Mouse (Mus musculus): ENCODE results near the gene Gzmc.
"Not testable (repeated sequence)": the region's sequence is repeated elsewhere in the genome, so short reads cannot be mapped to it uniquely, and the experiment has no call there.

The Gzmc gene

DNA sequence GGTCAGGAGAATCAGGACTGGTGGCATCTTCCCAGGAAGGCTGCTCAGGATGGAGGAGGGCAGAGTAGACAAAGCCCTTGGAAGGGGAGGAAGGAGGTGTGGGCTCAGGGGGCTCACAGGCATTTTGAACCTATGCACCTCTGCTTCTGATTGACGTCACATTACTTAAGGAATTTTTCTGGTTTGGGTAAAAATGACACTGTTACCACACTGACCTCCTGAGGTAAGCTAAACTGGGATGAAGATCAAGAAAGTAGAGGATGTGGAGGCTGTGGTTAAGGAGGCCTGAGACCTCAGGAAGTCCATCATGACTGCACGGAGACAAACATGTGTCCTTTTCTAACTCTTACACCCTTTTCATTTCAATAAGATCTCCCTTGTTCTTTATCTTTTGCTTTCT is at the start of gene Gzmc:
TSS of gene Gzmc (minus strand) at position 101 of the 400 bp plus-strand sequence.
- no peak for DNase-seq

DNA sequence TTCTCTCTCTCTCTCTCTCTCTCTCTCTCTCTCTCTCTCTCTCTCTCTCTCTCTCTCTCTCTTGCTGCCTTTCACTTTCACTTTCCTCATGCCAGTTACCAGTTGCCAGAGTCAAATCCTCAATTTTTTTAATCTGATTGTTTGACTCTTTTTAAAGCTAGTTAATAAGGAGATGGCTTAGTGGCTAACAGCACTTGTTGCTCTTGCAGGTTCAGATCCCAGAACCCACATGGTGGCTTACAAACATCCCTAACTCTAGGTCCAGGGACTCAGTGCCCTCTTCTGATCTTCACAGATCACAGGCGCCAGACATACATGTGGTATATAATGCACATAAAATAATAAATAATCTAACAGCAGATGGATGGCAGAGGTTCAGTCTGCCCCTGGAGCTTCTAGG is 49.4 kb upstream of the Gzmc start:
- DNase-seq: no peak

DNA sequence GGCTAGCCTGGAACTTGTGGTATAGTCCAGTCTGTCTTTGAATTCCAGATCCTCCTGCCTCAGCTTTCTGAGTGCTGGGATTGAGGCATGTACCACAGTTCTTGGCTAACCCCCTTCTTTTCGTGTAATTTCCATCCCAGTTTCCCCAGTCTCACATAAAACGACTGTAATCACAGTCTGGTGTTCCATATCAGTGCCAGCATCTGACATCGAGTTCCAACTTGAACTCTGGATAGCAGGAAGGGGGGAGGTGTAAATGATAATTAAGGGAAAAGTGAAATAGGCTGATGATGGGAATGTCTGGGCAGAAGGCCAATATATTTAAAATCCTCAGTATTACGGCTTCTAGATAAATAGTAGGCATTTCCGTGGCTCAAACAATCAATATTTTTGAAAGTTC is 46.6 kb upstream of the Gzmc start:
- DNase-seq: no peak

DNA sequence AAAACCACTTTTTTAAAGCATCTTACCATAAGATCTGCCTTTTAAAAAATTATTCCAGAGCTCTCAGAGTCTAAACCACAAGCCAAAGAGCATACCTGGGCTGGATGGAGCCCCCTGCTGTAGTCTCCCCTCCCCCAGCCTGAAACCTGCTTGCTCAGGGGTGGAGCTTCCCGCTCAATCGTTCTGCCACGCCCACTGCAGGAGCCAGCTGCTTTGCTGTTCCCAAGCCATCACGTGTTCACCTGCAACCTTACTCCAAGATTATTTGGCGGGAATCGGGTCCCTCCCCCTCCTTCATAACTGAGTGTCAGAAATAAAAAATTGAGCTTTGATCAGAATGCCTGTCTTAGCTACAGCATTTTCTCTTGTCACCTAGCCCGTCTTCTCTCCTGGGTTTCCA is 44.2 kb upstream of the Gzmc start:
- not testable (repeated sequence) for DNase-seq

DNA sequence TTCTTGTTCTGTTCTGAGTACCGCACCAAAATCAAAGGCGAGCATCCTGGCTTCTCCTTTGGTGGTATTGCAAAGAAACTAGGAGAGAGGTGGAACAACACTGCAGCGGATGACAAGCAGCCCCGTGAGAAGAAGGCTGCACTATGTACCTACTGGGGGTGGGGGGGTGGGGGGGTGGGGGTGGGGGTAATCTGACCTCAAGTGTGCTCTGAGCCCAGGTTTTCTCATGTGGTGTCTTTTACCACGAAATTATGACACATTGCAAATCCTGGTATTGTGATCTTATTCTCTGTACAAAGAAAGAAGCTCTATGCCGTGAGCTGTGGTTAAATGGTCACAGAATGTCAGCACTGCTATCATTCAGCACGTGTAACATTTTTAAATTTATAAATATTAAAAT is 41.6 kb upstream of the Gzmc start:
- DNase-seq: not testable (repeated sequence)

DNA sequence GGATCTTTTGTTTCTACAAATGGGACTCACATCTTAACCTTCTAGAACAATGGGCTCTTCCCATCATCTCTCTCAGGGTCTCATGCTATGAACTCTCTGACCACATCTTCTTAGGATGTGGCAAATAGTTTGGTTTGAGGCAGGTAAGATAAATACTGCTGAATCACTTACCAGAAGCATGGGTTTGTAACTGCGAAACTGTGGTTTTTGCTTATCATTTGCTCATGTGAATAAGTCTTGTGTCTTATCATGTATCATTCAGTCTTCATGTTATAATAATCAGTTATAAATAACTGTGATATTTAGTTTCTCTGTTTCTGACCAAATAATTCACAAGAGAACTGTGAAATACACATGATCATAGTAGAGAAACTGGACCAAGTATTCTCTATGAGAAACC is 31.7 kb upstream of the Gzmc start:
- no peak for DNase-seq

DNA sequence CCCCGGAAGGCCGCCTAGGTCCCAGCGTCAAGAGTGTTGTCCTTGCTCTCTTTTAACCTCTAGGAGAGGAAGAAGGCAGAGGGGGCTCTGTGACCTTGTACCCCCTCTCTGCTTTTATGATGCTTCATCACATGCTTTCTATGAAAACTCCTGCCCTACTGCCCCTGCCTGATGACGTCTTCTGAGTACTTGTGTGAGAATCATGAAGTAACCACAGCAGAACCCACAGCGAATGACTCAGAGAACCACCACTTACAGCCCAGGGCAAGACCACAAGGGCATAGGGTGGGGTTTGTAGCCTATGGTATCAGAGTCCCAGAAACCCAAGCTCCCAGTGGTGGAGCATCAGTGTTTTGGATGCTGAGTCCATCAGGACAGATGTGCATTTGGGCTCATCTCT is 27.7 kb upstream of the Gzmc start, which contains the start of gene Gzmb:
TSS of gene Gzmb (minus strand) at position 108 of the 400 bp plus-strand sequence.
- no peak for DNase-seq

DNA sequence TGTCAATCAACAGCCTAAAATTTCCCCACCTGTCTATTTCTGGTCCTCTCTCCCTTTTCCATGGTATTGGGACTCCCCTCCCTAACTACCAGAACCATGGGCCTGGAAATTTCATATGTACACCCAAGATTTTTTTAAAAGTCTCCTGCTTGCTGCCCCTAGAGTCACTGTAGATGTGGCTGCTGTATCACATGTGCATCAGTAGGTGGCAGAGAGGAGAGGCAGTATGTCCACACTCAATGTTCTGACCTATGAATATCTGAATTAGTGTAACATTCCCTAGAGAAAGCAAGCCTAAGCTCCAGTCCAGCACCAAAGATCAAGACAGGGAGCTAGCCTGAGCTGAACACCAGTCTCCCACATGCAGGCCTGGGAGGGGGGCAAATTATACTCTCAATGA is 6.0 kb upstream of the Gzmc start:
- DNase-seq: no peak

DNA sequence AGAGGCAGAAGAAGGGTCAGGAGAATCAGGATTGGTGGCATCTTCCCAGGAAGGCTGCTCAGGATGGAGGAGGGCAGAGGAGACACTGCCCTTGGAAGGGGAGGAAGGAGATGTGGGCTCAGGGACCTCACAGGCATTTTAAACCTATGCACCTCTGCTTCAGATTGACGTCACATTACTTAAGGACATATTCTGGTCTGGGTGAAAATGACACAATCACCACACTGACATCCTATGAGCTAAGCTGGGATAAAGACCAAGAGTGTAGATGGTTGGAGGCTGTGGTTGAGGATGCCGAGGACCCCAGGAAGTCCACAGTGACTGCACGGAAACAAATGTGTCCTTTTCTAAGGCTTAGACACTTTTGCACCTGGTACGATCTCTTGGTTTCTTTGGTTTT is 23.1 kb downstream of the Gzmc start, which contains the start of gene Gzmf:
TSS of gene Gzmf (minus strand) at position 101 of the 400 bp plus-strand sequence.
- no peak for DNase-seq

DNA sequence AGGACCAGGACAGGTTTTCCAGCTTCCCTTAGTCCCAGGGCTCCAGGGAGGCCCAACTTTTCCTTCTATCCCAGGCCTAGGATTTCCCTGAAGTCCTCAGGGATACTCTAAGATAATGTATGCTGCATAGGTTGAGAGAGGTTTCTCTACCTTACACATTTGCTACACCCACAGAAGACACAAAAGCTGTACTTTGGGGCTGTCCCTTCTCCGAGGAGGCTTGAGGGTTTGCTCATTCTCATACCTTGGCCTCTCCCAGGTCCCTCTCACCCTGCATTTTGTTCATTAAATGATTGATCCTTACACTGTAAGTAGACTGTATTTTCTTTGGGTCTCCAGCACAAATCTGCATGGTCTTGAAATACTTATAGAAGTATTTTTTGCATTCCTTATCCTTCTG is 28.8 kb downstream of the Gzmc start:
- DNase-seq: no peak

DNA sequence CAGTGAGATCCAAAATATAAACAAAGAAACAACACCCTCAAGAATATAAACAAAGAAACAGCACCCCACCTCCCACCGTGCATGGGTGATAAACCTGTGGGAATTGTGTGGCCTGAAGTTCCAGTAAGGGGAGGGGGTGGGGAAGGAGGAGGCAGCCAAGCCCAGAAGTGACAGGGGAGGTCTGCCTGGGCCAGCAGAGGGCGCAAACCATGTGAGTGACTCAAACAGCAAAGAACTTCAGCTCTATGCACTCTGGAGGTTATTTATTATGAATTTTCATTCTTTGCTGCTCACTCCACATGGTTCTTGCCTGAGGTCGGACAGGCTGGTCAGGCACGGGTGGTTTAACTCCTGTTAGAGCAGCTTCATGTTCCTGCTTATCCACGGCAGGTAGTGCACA is 29.4 kb downstream of the Gzmc start:
- peak; percentile 30 for DNase-seq

DNA sequence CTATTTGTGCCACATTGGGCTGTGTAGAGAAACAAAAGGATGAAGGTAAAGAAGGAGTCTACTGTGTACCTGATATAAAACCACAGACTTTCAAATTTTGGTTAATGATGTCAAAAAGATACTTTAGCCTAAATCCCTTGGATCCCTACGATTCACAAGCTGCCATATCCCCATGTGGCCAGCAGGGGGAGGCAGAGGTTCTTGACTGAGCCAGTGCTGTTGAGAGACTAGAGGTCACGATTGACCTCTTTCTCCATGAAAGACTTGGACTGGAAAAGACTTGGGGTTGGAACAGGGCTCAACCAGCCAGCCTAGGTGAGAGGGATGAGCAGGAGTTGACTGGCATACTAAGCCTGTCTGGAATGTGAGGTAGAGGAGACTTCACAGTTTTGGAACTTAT is 30.5 kb downstream of the Gzmc start:
- DNase-seq: peak; percentile 64

DNA sequence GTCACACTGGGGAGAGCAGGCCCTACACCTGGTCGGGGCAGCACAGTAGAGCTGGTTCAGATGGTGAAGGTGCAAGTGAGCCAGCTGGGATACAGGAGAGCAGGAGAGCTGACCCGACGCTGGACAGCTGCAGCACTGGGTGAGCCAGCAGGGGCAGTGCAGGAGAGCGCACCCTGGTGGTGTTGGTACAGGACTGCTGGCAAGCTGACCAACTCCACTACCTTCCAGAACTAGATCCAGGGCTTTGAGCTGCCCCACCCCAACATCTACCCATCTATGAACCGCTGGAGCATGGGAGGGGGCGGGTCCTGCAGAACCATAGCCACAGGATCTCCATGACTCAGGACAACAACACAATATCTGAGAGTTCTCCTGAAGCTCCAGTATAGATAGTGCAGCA is 47.5 kb downstream of the Gzmc start:
- DNase-seq: no peak

DNA sequence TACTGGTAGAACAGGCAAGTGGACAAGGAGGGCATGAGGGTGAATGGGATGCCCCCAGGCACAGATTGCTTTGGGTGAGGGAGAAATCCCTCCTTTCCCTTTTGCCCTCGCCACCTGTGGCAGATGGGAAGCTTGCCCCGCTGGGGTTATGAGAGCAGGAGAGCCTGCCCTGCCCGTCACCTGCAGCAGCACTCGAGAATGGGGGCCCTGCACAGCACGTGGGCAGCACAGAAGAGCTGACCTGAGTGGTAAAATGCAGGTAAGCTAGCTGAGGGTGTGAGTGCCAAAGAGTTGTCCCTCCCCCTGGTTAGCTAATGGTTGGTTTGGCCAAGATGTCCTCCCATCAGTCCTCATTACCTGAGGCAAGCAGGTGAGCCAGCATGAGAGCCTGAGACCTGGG is 47.9 kb downstream of the Gzmc start:
- DNase-seq: no peak

All from right cerebral cortex, postnatal 14 days (tissue).